Mouse (Mus musculus): ENCODE results near the gene Dpf3.

The Dpf3 gene

DNA sequence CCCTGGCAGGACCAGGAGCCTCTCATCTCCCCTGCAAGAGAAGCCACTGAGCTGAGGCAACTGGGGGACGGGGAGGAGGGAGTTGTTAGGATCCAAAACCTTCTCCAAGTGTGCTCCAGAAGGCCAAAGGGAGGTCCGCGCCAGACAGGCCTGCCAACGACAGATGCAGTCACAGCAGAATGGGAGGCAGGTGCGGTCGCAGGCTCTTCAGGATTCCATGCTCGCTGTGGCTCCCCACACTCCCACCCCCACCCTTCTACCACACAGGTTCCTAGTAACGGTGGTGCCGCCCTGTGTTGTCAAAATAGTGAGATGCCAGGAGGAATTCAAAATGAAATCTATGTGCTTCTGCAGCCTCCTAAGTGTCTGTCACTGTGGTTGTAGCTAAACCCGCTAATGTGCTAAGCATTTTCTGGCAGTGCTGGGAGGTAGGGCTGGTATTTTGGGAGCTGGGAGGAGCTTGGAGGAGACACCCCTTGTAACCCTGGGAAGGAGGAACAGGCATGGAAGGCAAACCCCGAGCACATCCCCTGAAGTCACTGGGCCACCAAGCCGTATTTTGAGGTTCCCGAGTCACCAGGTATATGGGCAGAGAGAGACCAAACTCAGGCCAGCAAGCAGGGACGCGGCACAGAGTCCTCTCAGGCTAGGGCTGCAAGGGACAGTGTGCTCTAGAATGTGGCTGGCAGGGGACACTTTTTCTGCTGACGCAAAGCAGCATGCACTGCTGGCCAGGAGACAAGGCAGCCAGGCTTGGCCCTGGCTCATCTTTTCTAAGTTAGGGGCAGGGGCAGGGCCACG is 75.6 kb downstream of the Dpf3 start:
- DNase-seq (ENCODE audit: low spot score in 2 of 2), result no peak

DNA sequence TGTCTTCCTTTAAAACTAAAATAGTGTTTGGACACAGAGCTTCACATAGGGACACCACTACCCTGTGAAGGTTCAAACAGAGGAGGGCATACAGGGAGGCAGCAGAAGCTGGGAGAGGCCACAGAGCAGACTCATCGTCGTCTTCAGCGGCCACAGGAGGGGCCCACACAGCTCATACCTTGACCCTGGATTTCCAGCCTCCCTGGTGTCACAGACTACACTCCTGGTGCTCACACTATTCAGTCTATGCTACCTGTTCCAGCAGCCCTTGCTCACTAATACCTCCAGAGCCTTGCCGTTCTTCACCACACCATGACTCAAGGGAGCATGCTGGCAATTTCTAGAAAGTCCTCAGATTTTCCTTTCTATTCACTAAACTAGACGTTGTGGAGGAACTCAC is 76.5 kb downstream of the Dpf3 start:
- no peak for DNase-seq (ENCODE audit: low spot score in 2 of 2)

DNA sequence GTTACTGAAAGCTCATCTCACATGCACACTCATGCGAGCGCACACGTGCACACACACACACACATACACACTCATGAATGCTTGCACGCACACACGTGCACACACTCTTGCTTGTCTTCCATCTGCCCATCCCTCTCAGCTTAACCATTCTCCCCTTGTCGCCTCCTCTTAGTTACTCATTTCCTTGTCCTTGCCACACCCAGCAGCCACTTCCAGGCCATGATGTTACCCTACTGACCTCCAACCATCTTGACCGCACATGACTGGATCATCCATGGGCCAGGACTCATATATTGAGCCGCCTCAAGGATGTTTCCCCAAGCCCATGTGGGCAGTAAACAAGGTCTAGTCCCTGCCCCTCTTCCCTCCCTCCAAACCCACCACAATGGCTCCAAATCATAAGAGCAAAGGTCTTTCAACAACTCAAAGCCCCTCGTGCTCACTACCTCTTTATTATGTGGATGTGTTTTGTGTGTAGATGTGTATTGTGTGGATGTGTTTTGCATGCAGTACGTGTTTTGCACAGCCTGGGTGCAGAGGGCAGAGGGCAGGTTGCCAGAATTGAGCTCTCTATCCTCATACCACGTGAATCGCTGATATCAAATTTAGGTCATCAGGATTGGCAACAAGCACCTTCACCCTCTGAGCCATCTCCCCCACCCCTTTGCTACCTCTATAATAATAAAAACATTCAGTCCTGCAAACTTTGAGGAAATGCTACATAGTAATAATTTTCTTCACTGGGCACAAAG is 82.0 kb downstream of the Dpf3 start:
- DNase-seq (ENCODE audit: low spot score in 2 of 2), result no peak

DNA sequence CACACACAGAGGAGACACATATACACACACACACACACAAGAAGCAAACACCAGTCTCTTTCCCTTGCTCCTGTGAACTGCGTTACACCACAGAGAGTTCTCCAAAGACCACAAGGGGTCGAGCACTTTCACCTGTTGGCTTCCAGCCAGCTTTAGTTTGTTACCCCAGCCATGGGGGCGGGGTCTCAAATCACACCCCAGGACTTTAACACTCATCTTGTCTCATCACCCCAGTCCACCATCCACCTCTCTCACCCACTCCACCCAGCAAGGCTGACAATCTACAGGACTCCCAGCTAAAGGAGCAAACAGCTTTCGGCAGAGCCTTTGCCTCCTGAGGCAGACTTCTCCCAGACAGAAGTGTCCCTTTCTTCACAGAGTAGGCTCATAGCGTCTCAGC is 85.2 kb downstream of the Dpf3 start:
- DNase-seq (ENCODE audit: low spot score in 2 of 2), result no peak

DNA sequence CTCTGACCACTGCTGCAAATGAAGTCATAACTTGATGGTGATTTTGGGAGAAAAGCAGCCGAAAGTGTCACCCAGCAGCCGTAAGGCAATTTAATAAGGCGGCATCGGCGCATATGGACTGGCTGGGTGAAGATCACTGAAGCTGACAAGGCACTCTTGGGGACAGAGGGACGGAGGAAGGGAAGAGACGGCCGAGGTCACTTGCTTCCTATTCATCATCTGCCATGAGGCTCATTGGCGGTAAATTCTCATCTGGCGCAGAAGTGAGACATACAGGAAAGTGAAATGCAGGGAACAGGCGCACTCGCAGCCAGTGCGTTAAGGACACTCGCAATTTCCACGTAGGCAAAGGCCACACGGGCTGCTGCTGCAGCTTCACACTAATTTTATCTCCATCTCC is 95.5 kb downstream of the Dpf3 start:
- DNase-seq (ENCODE audit: low spot score in 2 of 2), result no peak

DNA sequence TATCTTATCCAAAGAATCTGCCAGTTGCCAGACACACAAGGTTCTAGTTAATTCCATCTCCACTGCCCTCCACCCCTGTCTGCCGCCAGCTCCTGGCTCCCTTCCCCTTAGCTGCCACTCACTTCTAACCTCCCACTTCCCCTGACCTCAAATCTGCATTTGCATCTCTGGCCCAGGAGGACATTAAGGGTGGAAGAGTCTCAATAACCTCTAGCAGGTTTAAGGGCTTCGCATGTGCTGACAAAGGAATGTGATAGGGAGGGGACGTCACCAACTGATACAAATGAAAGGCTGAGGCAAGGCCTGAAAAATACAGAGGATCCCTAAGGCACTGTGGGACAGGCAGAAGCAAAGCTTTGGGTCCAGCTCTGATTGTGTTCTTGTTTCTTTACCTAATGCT is 100.0 kb downstream of the Dpf3 start:
- no peak for DNase-seq (ENCODE audit: low spot score in 2 of 2)

DNA sequence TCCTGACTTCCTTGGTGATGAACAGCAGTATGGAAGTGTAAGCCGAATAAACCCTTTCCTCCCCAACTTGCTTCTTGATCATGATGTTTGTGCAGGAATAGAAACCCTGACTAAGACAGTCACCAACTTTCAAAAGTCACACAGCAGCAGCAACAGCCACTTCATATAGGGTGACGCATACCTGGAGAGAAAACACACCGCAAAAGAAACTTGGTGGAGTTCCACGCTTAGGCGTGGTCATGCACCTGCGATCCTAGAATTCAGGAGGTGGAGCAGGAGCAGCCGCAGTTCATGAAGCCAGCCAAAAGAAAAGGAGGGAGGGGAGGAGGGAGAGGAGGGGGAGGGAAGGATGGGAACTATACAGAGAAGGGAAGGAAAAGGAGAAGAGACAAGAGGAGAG is 106.4 kb downstream of the Dpf3 start:
- no peak for DNase-seq (ENCODE audit: low spot score in 2 of 2)

DNA sequence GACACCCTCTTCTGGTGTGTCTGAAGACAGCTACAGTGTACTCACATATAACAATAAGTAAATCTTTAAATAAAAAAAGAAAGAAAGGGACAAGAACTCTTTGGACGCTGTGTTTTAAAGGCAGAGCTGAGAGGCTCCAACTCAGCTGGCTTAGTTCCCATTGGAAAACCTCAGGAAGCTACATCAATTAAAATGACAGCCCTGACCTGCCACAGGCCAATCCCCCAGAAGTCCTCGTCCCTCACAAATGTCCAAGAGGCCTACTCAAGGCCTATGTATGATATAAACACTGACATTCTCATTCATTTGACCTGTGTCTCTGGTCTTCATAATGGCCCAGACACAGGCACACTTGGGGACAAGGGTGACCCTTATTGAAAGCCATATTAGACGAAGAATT is 107.5 kb downstream of the Dpf3 start:
- no peak for DNase-seq (ENCODE audit: low spot score in 2 of 2)

DNA sequence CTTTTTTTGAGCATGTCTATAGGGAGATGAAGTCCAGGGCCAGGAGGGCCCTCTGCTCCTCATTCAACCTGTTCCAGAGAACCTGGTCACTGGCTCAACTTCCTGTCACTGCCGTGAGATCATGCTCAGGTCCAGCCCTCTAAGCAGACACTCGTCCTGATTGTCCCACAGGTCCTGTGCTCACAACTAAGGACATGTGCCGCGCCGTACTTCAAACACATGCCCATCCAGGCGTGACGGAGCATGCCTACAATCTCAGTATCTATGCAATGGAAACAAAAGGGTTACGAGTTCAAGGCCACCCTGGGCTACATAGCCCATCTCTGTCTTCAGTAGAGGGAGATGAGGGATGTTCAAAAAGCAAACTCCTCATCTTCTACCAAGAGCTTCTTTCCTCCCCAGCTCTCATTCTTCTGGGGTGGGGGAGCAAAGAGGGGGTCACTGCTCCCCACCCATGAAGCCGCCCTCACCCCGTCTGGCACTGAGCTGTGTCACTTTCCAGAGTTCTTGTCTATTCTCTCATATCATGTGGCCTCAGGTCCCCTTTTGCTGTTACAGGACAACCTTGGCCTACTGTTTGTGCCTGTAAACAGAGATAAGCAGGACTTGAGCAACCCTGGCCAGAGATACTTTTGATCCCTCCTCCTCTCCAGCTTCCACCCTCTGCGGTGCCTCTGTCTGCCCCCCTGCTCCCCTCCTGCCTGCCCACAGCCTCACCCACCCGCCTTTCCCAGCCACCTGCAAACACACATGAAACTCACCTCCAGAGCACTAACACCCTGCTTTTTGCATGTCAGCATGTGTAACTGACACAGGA is 112.3 kb downstream of the Dpf3 start:
- no peak for DNase-seq (ENCODE audit: low spot score in 2 of 2)

DNA sequence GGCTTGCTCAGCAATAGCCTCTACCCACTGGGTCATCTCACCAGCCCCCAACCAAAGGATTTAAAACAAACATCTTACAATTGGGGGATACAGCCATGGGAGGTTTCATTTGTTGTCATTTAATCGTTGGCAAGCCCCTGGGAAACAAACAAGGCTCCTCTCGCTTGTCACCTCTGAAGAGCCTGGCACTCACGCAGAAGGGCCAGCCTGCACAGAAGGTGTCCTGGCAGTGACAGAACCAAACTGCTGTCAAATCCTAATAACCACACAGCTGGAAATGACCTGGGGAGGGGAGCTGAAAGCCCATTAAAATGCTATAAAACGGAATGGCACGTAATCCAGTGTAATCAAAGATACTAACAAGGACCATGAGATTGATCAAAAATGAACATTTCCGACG is 114.4 kb downstream of the Dpf3 start:
- DNase-seq (ENCODE audit: low spot score in 2 of 2), result no peak

DNA sequence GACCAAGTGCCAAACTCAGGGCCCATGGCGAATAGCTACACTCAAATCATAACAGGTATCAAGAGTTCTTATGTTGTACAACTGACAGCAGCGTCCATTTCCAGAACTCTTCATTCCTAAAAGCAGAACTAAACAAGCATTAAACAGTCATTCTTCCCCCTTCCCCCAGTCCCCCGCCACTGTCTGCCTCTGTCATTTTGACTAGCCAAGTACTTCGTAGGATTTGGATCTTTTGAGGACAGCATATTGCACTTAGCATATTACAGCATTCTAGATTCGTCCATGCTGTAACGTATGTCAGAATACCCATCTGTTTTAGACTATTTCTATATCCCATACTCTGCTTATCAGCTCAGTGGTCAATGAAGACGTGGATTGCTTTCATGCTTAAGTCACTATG is 115.2 kb downstream of the Dpf3 start:
- no peak for DNase-seq (ENCODE audit: low spot score in 2 of 2)

DNA sequence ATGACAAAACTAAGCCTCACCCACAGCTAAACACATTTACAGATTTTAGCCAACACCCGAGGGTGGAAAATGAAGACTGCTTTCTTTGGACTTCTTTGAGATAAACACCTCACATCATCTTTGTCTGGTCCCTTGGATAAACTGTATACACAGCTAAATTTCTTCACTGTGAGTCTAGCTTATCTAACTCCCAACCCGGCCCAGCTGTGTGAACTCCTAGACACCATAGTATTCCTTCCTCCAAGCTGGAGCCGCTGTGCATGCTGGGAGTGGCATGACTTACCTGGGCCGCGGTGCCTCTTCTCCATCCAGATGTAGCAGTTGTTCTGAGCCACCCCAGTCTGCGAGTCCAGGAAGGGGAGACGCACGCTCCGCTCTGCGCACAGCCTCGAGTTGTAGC is 117.3 kb downstream of the Dpf3 start:
- no peak for DNase-seq (ENCODE audit: low spot score in 2 of 2)

DNA sequence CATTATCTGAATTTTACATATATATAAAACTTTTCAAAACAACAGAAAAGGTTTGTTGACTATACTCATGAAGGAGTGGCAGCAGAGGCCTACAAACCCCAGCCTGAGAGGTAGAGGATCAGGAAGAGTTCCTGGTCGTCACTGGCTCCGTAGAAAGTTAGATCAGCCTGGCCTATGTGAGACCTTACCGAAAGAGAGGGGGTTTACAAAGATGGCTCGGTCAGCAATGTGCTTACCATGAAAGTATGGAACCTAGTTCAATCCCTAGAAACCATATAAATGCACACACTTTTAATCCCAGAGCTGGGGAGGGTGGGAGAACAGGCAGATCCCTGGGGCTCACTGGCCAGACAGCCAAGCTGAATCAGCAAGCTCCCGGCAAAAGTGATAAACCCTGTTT is 118.1 kb downstream of the Dpf3 start:
- DNase-seq (ENCODE audit: low spot score in 2 of 2), result no peak

DNA sequence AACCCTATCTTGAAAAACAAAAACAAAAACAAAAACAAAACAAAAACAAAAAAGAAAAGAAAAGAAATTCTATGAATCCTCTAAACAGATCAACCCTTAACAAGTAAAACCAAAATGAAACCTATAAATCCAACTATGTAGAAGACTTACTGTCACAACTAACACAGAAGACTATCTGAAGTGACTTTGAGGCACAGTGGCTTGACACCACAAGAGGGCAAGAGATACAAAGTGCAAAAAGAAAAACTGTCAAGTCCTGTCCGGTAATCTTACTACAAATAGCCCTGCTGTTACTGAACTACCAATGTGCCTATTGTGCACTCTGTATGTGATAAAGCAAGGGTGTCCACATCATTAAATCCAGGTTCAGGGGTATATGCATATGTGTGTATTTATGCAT is 120.0 kb downstream of the Dpf3 start:
- DNase-seq (ENCODE audit: low spot score in 2 of 2), result no peak

DNA sequence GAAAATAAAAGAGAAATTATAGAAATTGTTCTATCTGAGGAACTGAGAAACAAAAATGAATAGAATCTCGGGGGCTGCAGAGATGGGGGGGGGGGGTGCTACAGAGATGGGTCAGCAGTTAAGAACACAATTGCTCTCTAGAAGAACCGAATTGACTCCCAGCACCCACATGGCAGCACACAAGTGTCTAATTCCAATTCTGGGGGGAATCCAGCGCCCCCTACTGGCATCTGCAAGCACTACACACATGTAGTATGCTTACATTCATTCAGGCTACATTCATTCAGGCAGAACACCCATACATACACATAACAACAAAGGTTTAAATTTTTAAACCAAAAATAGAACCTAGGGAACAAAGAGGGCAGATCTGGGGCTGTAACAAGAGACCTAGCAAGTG is 122.7 kb downstream of the Dpf3 start:
- DNase-seq (ENCODE audit: low spot score in 2 of 2), result no peak

DNA sequence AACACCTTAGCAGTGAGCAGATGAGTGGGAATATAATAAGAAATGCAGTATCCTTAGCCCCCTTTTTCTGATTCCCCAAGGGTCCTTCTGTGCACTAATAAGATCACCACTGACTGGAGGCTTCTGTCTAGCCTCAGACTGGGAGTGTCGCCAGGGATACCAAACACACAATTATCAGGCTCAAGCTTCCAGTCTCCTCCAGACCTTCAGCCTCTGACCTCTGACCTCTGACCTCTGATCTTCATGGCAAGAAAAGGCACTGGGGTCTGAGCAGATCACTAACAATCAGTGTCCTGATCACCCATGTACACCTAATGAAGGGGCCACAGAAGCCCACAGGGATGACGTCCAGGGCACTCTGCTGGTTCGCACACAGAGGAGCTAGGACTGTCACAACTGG is 125.7 kb downstream of the Dpf3 start:
- no peak for DNase-seq (ENCODE audit: low spot score in 2 of 2)

DNA sequence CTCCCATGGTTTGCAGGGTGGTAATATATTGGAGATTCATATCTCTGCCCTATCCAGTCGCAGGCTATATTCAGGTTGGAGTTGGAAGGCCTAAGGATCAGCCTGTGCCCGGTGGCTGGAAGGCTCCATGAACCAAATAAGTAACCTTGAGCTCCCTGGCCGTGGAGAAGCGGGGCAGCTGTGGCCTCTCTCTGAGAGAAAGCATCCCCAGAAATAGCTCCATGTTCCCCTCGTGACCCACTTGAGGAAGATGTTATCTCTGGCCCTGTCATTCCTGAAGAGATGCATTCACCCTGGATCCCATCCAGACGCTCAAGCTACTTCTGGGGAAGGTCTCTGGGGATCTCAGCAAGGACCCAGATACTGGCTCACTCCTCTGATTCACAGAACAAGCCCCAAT is 134.9 kb downstream of the Dpf3 start:
- no peak for DNase-seq (ENCODE audit: low spot score in 2 of 2)

DNA sequence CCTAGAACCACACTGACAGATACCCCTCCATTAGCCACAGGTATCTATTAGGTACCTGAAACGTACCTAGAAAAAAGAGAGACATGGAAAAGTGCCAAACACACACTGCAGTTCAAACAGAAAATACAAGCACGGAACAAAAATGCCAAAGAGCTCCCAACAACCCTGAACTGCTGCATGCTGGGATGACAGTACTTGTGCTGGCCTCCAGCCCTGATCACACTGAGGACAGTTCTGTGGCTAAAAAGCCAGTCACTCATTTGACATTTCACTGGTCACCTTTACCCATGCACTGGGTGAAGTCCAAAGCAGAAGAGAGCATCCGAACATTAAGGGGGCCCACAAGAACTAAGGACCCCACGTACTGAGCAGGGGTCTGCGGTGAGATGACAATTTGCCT is 137.8 kb downstream of the Dpf3 start:
- no peak for DNase-seq (ENCODE audit: low spot score in 2 of 2)

DNA sequence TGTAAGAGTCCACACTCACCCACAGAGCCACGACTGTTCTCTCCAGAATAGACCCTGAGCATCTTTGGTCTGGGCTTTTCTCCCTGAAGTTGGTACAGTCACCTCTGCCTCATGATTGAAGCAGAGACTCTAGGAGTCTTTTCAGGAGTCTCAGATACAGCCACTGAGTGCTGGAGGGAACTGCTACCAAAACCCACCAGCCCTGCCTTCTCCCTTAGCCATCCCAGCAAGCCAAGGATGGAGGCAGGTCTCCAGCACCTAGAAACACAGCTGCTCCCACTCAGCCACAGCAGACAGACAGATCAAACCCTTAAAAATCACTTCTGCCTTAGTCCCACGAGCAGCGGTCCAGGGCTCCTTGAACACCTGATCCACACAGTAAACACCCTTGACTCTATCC is 139.3 kb downstream of the Dpf3 start:
- no peak for DNase-seq (ENCODE audit: low spot score in 2 of 2)

DNA sequence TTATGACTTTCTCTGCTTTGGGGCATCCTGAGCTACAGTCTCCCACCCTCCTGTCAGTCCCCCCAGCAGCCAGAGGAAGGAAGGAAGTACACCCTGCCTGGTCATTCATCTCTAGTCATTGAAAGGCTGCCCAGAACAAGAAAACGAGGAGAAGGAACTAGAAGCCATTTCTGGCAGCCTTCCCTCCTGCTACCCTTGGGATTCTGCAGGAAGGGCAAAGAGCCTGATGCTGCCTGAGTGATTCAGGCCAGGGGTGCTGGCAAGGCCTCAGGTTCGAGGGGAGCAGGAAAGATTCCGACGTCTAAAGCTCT is 144.7 kb downstream of the Dpf3 start:
- DNase-seq (ENCODE audit: low spot score in 2 of 2), result no peak

DNA sequence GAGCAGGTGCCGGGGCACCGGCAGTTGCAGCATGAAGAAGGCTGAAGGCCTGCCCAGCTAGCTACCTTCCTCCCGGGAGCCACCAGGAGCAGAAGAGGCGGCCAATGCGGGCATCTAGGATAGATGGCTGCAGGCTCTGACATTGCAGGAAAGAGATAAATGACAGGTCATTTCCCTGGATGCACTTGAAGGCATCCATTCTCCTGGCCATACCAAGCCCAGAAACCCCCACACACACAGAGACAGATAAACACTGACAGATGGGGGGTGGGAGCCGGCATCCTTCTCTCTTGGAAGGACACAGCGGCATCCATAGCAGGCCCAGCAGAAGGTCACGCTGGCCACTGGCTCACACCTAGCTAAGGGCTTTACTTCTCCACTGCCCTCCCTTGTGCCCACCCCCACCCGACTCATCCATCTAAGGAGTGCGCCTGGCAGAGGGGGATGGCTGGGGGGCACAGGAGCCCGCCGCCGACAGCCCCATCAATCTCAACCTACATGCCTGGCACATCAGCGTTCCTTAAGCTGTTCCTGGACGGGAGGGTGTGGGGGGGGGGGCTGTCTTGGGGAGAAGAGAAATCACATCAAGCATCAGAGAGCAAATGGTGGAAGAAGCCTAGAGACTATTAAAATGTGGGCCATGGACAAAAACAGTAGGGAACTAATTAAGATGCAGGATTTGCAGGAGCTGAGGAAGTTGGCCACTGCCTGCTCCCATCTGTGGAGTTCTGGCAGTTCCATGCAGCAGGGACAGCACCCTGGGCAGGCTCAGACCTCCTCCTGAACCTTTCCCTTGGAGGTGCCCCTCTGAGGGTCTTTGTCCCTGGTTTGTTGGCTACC is 145.3 kb downstream of the Dpf3 start:
- no peak for DNase-seq (ENCODE audit: low spot score in 2 of 2)

DNA sequence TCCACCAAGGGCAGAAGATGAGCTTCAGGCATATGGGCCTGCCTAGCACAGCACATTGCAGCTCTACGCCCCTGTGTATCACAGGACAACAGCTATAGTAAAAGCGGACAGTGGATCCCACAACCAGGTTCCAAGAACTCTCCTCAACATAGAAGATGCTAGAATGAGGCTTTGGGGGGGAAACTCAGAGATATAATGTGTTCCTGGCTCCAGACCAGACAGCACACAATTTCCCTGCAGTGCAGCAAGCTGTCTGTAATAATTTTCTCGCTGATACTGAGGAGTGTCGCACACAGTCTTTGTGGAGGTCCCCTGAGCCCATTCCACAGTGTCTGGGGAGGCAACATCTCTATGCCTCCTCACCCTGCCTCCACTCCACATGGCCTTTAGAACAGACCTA is 146.6 kb downstream of the Dpf3 start:
- no peak for DNase-seq (ENCODE audit: low spot score in 2 of 2)
